Mouse (Mus musculus): ENCODE results near the gene Pld6.

Pld6 gene

GRCm38 (mm10) chr11:59780241-59780640, 7.2 kb downstream of the Pld6 start:
- no peaks in the 10 kb centered on the region for H3K9me3 ChIP-seq (ENCODE audit: low read length)
- H3K36me3 ChIP-seq (ENCODE audit: insufficient read depth, low read length): peaks cover 41% of the 10 kb centered on the region
- no peak for TF ChIP-seq CTCF (conservative IDR thresholded peaks at IDR 0.05; ENCODE audit: low read length)
- no peak for TF ChIP-seq POU5F1 (IDR thresholded peaks at IDR 0.05; ENCODE audit: borderline replicate concordance, low read length)
- TF ChIP-seq NANOG (IDR thresholded peaks at IDR 0.05; ENCODE audit: borderline replicate concordance, low read length): no peak
- H3K27me3 ChIP-seq (ENCODE audit: insufficient read depth, low read length): 0 out of 2 replicates have a peak, but pooled peaks cover under 1% of the 10 kb centered on the region
- H3K4me3 ChIP-seq (replicated peaks; ENCODE audit: low read length): no peak overlapping the region
- H3K4me1 ChIP-seq (replicated peaks; ENCODE audit: low read depth, low read length): peaks cover 21% of the 10 kb centered on the region

GRCm38 (mm10) chr11:59779406-59779805, 8.0 kb downstream of the Pld6 start:
- Histone ChIP-seq H3K36me3 (ENCODE audit: insufficient read depth, low read length) (peaks cover 39% of the 10 kb centered on the region), H3K4me3 (replicated peaks; ENCODE audit: low read length) (no peak overlapping the region), H3K9me3 (ENCODE audit: low read length) (no peaks in the 10 kb centered on the region), H3K4me1 (replicated peaks; ENCODE audit: low read depth, low read length) (peaks cover 21% of the 10 kb centered on the region), H3K27me3 (ENCODE audit: insufficient read depth, low read length) (no peaks in the 10 kb centered on the region)
- TF ChIP-seq CTCF (conservative IDR thresholded peaks at IDR 0.05; ENCODE audit: low read length): no peak

- no peaks in the 10 kb centered on the region for H3K9me3 ChIP-seq (ENCODE audit: low read length)
- TF ChIP-seq CTCF (conservative IDR thresholded peaks at IDR 0.05; ENCODE audit: low read length): no peak
- no peak for TF ChIP-seq NANOG (IDR thresholded peaks at IDR 0.05; ENCODE audit: borderline replicate concordance, low read length)
- TF ChIP-seq POU5F1 (IDR thresholded peaks at IDR 0.05; ENCODE audit: borderline replicate concordance, low read length): no peak
- H3K36me3 ChIP-seq (ENCODE audit: insufficient read depth, low read length): peaks cover 42% of the 10 kb centered on the region
- H3K4me3 ChIP-seq (replicated peaks; ENCODE audit: low read length): no peak overlapping the region
- peaks cover 21% of the 10 kb centered on the region for H3K4me1 ChIP-seq (replicated peaks; ENCODE audit: low read depth, low read length)
- no peaks in the 10 kb centered on the region for H3K27me3 ChIP-seq (ENCODE audit: insufficient read depth, low read length)
Measured at GRCm38 (mm10) chr11:59778874-59779223, 8.6 kb downstream of the Pld6 start.

- Histone ChIP-seq H3K4me1 (replicated peaks; ENCODE audit: low read depth, low read length) (peaks cover 21% of the 10 kb centered on the region), H3K4me3 (replicated peaks; ENCODE audit: low read length) (no peak overlapping the region), H3K27me3 (ENCODE audit: insufficient read depth, low read length) (no peaks in the 10 kb centered on the region), H3K36me3 (ENCODE audit: insufficient read depth, low read length) (peaks cover 43% of the 10 kb centered on the region), H3K9me3 (ENCODE audit: low read length) (no peaks in the 10 kb centered on the region)
- no peak for TF ChIP-seq POU5F1 (IDR thresholded peaks at IDR 0.05; ENCODE audit: borderline replicate concordance, low read length)
- TF ChIP-seq NANOG (IDR thresholded peaks at IDR 0.05; ENCODE audit: borderline replicate concordance, low read length): no peak
- TF ChIP-seq CTCF (conservative IDR thresholded peaks at IDR 0.05; ENCODE audit: low read length): peak; percentile 100
Measured at GRCm38 (mm10) chr11:59778181-59778873, 9.1 kb downstream of the Pld6 start.

GRCm38 (mm10) chr11:59777259-59777658, 10.2 kb downstream of the Pld6 start:
- Histone ChIP-seq H3K36me3 (ENCODE audit: insufficient read depth, low read length) (peaks cover 47% of the 10 kb centered on the region), H3K27me3 (ENCODE audit: insufficient read depth, low read length) (no peaks in the 10 kb centered on the region), H3K9me3 (ENCODE audit: low read length) (no peaks in the 10 kb centered on the region), H3K4me1 (replicated peaks; ENCODE audit: low read depth, low read length) (peaks cover 18% of the 10 kb centered on the region), H3K4me3 (replicated peaks; ENCODE audit: low read length) (no peak overlapping the region)
- no peak for TF ChIP-seq NANOG (IDR thresholded peaks at IDR 0.05; ENCODE audit: borderline replicate concordance, low read length)
- TF ChIP-seq CTCF (conservative IDR thresholded peaks at IDR 0.05; ENCODE audit: low read length): no peak
- no peak for TF ChIP-seq POU5F1 (IDR thresholded peaks at IDR 0.05; ENCODE audit: borderline replicate concordance, low read length)

GRCm38 (mm10) chr11:59775435-59776148, 11.9 kb downstream of the Pld6 start:
- TF ChIP-seq POU5F1 (IDR thresholded peaks at IDR 0.05; ENCODE audit: borderline replicate concordance, low read length) (no peak), NANOG (IDR thresholded peaks at IDR 0.05; ENCODE audit: borderline replicate concordance, low read length) (no peak), CTCF (conservative IDR thresholded peaks at IDR 0.05; ENCODE audit: low read length) (no peak)

GRCm38 (mm10) chr11:59774522-59774921, 12.9 kb downstream of the Pld6 start:
- H3K4me3 ChIP-seq (replicated peaks; ENCODE audit: low read length): no peak overlapping the region
- H3K4me1 ChIP-seq (replicated peaks; ENCODE audit: low read depth, low read length): peaks cover 9% of the 10 kb centered on the region
- TF ChIP-seq CTCF (conservative IDR thresholded peaks at IDR 0.05; ENCODE audit: low read length) (no peak), POU5F1 (IDR thresholded peaks at IDR 0.05; ENCODE audit: borderline replicate concordance, low read length) (no peak), NANOG (IDR thresholded peaks at IDR 0.05; ENCODE audit: borderline replicate concordance, low read length) (no peak)
- no peaks in the 10 kb centered on the region for H3K27me3 ChIP-seq (ENCODE audit: insufficient read depth, low read length)
- no peaks in the 10 kb centered on the region for H3K9me3 ChIP-seq (ENCODE audit: low read length)
- peaks cover 75% of the 10 kb centered on the region for H3K36me3 ChIP-seq (ENCODE audit: insufficient read depth, low read length)

More at GRCm38 (mm10) chr11:59775435-59776148, 11.9 kb downstream of the Pld6 start:
- no peaks in the 10 kb centered on the region for H3K9me3 ChIP-seq (ENCODE audit: low read length)
- peaks cover 64% of the 10 kb centered on the region for H3K36me3 ChIP-seq (ENCODE audit: insufficient read depth, low read length)
- H3K4me1 ChIP-seq (replicated peaks; ENCODE audit: low read depth, low read length): peaks cover 12% of the 10 kb centered on the region
- no peak overlapping the region for H3K4me3 ChIP-seq (replicated peaks; ENCODE audit: low read length)
- H3K27me3 ChIP-seq (ENCODE audit: insufficient read depth, low read length): no peaks in the 10 kb centered on the region

GRCm38 (mm10) chr11:59772902-59773301, 14.5 kb downstream of the Pld6 start:
- no peaks in the 10 kb centered on the region for H3K27me3 ChIP-seq (ENCODE audit: insufficient read depth, low read length)
- no peak overlapping the region for H3K4me3 ChIP-seq (replicated peaks; ENCODE audit: low read length)
- peaks cover 91% of the 10 kb centered on the region for H3K36me3 ChIP-seq (ENCODE audit: insufficient read depth, low read length)
- H3K9me3 ChIP-seq (ENCODE audit: low read length): no peaks in the 10 kb centered on the region
- H3K4me1 ChIP-seq (replicated peaks; ENCODE audit: low read depth, low read length): 0 out of 2 replicates have a peak, but pooled peaks cover 3% of the 10 kb centered on the region
- no peak for TF ChIP-seq CTCF (conservative IDR thresholded peaks at IDR 0.05; ENCODE audit: low read length)
- no peak for TF ChIP-seq POU5F1 (IDR thresholded peaks at IDR 0.05; ENCODE audit: borderline replicate concordance, low read length)
- TF ChIP-seq NANOG (IDR thresholded peaks at IDR 0.05; ENCODE audit: borderline replicate concordance, low read length): no peak

All from E14TG2a.4 (cell line).